Mouse (Mus musculus) cerebellum, adult 2 months (tissue): ENCODE data around the gene Tns1. TPM values are rescaled to one million over a fixed set of nuclear protein-coding genes. Genes with fewer than 3 reads are reported as not detected.

Experiments used
- DNase-seq, 2 experiments: peaks; one replicate each; pipeline ENCODE4 v3.0.0; 2021
- H3K27ac ChIP-seq: fragments of 200-500 bp; 2 replicates; pipeline ENCODE4 v1.5.1; 2012; ENCODE audit warnings: low read length, control low read depth, inconsistent platforms; ENCODE audit not compliant: insufficient read depth
- H3K27me3 ChIP-seq: fragments of 200-500 bp; 2 replicates; pipeline ENCODE4 v1.6.1; 2012; ENCODE audit warnings: inconsistent platforms, mild to moderate bottlenecking, low read length, moderate library complexity; ENCODE audit not compliant: control insufficient read depth, insufficient read depth
- H3K4me1 ChIP-seq: fragments of 200-500 bp; 2 replicates; pipeline ENCODE4 v1.6.1; 2011; ENCODE audit warnings: low read length; ENCODE audit not compliant: control insufficient read depth, insufficient read depth
- H3K4me3 ChIP-seq: fragments of 200-500 bp; replicated peaks from 2 replicates; pipeline ENCODE3; 2011; ENCODE audit warnings: mild to moderate bottlenecking, low read depth, low read length, control low read depth; ENCODE audit not compliant: insufficient read depth
- CTCF ChIP-seq: fragments of 200-500 bp; IDR thresholded peaks from 2 replicates; pipeline ENCODE4 v1.5.1; 2011; ENCODE audit warnings: low read depth, mild to moderate bottlenecking, control low read depth, low read length, moderate library complexity, borderline replicate concordance; ENCODE audit not compliant: insufficient read depth
- POLR2A ChIP-seq: fragments of 200-500 bp; IDR thresholded peaks from 2 replicates; pipeline ENCODE4 v1.6.1; 2011; ENCODE audit warnings: low read length, control low read depth, borderline replicate concordance; ENCODE audit not compliant: insufficient read depth
- WGBS: fragments of 180-500 bp; shearing (Covaris S2); methylation state at CpG from one replicate; pipeline ENCODE4 v1.1.7; 2018; 5-methylcytosine and 5-hydroxymethylcytosine counted together
- polyA plus RNA-seq: library from polyadenylated mRNA; depleted of rRNA; stranded (reverse); fragments of >200 nt; gene quantifications from 2 replicates; pipeline ENCODE4 v1.2.3, GENCODE M21; 2012

Tns1 gene
- polyA plus RNA-seq, 1 experiment: 25.1 TPM

DNA sequence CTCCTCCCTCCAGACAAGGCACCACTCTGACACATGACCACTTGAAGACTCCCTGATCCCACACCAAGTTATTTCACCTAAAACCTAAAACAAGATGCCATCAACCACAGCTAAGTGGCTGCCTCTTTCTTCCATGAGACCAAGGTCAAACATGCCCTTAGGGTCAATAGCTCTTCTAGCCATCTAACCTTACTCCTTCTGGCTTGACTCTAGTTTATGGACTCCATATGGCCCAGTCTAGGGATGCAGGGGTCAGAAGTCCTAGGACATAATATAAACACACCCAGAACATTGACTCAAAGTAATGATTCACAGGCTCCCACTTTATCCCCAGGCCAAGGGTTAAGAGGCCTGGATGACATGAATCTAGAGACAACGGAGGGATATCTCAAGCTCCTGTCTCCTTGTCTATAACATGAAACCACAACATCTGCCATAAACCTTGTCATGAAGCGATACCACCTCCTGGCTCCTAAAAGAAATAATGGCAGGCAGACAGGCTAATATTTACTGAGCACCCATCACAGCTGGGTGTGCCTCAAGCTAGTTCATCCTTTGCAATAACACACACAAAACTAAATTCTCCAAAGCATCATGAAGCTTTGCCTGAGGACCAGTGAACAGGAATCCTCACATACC lies 123.3 kb downstream of the Tns1 start:
- no peak for DNase-seq
- WGBS: 94% methylated on average over 2 of the region's 2 CpGs
- H3K4me1 ChIP-seq: no peaks in the 10 kb centered on the region
- no peak overlapping the region for H3K4me3 ChIP-seq
- H3K27me3 ChIP-seq: no peaks in the 10 kb centered on the region
- TF ChIP-seq CTCF: no peak
- no peak for TF ChIP-seq POLR2A
- no peak overlapping the region for H3K27ac ChIP-seq

DNA sequence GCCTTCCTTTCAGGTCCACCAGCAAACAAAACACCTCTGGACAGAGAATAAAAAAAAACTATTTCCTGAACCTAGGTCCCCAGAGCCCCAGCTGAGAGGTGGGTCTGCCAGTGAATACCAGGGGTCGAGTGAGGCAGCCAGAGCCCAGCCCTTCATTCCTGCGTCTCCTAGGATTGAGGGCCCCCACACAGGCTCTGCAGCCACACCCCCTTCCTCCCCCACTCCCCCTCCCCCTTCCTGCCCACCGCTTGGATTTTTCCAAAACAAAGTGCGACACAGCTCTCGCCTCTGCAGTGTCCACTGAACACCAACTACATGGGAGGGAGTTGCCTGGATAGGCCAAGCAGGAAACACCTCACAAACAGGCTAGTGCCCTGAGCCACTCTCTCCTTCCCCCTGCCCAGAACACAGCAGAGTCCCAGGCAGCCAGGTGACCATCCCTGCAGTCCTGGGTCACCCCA lies 124.0 kb downstream of the Tns1 start:
- TF ChIP-seq CTCF: no peak
- no peak for TF ChIP-seq POLR2A
- Histone ChIP-seq H3K27me3 (no peaks in the 10 kb centered on the region), H3K4me3 (no peak overlapping the region), H3K4me1 (no peaks in the 10 kb centered on the region), H3K27ac (peak overlapping the region; percentile 57; the same call in 1 of the 2 replicates)
- 73% methylated on average over 5 of the region's 5 CpGs for WGBS
- no peak for DNase-seq

DNA sequence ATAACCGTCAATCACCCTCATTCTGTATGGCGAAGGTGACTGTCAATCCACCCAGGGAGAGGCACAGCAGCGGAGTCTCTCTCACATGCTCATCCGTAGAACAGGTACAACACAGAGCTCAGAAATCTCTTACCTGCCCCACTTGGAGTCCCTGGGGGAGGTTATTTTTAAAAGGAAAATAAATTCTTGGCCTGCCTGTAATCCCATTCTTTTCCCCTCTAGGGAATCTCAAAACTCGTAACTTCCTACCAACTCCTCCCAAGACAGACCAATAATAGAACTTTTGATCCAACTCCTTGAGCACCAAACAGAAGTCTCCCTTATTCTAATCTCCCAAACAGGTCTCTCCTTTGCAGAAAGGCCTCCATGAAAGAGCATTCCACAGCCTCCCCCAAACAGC lies 124.7 kb downstream of the Tns1 start:
- TF ChIP-seq POLR2A (no peak), CTCF (no peak)
- H3K27me3 ChIP-seq: no peaks in the 10 kb centered on the region
- H3K27ac ChIP-seq: peak overlapping the region; percentile 59
- DNase-seq: no peak
- no peaks in the 10 kb centered on the region for H3K4me1 ChIP-seq
- 89% methylated on average over 5 of the region's 5 CpGs for WGBS
- no peak overlapping the region for H3K4me3 ChIP-seq

DNA sequence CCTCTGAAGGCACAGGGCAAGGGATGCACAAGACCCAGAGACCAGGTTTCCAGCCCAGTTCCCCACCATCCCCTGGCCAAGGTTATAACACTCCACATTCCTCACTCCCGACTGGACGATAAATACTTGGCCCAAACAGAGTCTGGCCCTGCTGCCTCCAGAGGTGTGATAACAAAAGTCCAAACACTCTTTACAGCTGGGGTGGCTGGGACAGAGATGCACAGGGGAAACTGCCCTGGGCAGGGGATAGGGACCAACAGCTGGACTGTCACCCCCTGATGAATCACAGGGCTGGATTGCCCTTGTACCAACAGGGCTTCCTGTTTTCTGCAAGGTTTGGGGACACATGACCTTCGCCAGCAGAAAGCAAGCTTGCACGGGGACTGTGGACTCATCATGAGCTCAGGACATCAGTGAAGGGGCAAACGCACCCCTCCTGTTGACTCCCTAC lies 125.3 kb downstream of the Tns1 start:
- Histone ChIP-seq H3K27ac (peak overlapping the region; percentile 59), H3K27me3 (no peaks in the 10 kb centered on the region), H3K4me3 (no peak overlapping the region), H3K4me1 (no peaks in the 10 kb centered on the region)
- no peak for DNase-seq
- TF ChIP-seq CTCF (no peak), POLR2A (no peak)
- WGBS: 68% methylated on average over 5 of the region's 5 CpGs

DNA sequence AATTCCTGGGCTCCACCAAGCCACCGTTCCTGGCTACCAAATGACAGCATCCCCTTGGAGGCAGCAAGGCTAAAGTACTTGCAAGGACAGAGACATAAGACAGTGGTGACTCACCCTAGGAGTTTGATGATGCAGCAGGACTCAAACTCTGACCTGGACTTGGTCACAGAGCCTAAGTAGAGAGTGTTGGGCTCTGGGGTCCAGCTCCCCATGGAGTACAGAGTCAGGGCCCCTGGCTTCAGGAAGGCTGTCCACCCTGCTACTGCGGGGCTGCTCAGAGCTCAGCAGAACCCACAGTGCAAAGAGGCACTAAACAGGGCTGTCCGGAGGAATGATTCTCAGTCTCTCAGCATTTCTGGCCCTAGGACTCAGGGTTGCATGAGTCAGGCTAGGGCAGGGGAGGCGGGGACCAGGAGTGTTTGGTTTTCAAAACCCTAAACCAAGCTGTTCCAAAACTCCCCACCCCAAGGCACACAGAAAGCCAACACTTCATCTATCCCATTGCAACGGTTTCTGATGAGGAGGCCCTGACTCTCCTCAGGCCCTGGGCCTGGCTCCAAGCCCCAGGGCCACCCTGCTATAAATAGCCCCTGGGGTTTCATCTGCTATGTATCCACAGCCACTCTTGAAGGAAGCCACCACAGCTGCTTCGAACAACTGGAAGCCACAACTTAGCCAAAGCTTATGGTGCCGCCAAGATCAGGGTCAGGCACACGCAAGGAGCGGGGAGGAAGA lies 126.0 kb downstream of the Tns1 start:
- WGBS: 58% methylated on average over 9 of the region's 9 CpGs
- Histone ChIP-seq H3K4me1 (no peaks in the 10 kb centered on the region), H3K4me3 (no peak overlapping the region), H3K27me3 (no peaks in the 10 kb centered on the region), H3K27ac (no peak overlapping the region)
- TF ChIP-seq CTCF: no peak
- no peak for TF ChIP-seq POLR2A
- DNase-seq: no peak

DNA sequence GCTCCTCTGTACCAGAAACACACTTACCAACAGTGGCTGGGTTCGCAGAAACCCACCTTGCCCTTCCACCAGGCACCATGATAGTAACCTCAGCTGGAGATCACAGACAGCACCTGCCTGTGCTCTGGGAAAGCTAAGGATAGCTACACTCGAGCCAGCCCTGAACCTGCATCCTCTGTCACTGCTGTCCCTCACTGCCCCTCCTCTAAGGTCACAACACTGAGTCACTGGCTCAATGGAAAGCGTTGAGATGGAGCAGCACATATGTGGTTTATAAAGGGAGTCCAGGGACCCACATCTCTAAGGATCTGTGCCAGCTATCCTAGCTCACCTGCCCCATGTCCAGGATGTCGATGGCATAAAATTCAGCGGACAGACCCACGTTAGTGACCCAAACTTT lies 126.9 kb downstream of the Tns1 start:
- TF ChIP-seq CTCF (no peak), POLR2A (no peak)
- H3K27me3 ChIP-seq: no peaks in the 10 kb centered on the region
- WGBS: 85% methylated on average over 6 of the region's 6 CpGs
- H3K4me3 ChIP-seq: no peak overlapping the region
- no peaks in the 10 kb centered on the region for H3K4me1 ChIP-seq
- no peak for DNase-seq
- no peak overlapping the region for H3K27ac ChIP-seq

DNA sequence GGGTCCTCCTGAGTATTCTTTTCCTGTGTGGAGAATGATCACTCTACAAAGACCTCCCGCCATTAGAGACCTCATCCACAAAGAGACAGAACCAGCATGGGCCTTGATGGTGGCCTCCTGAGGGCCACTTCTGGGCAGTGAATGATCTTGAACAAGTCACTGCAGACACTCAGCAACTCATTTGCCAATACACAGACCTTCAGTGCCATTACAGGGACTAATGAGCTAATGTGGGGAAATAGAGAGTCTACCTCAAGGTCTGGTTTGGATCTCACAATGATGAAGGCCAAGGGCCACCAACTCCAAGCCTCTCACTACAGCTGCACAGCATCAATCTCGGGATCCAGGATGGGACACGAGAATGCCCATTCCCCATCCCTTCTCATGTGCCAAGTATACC lies 127.6 kb downstream of the Tns1 start:
- Histone ChIP-seq H3K4me1 (no peaks in the 10 kb centered on the region), H3K4me3 (no peak overlapping the region), H3K27ac (no peak overlapping the region), H3K27me3 (no peaks in the 10 kb centered on the region)
- no peak for DNase-seq
- no peak for TF ChIP-seq CTCF
- no peak for TF ChIP-seq POLR2A
- WGBS: 93% methylated on average over 3 of the region's 3 CpGs

DNA sequence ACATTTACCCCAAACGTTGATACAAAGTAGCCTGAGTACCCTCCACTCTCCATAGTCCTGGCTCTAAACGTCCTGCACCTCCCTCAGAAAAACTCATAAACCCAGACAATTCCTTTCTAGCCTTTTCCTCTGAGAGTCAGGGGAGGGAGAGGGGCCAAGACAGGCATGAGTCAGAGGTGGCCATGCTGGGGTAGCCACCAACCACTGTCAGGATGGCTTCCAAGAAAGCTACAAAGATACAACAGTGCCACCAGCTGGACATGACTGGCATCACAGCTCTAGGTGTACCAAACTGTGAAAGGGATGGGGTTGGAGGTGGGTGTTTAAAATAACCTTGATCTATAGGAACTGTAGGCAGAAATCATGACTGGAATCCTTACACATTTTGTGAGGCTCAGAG lies 128.0 kb downstream of the Tns1 start:
- no peaks in the 10 kb centered on the region for H3K4me1 ChIP-seq
- H3K27ac ChIP-seq: no peak overlapping the region
- WGBS: 40% methylated on average over 2 of the region's 2 CpGs
- H3K4me3 ChIP-seq: no peak overlapping the region
- TF ChIP-seq POLR2A: no peak
- peak; percentile 76 for TF ChIP-seq CTCF
- no peaks in the 10 kb centered on the region for H3K27me3 ChIP-seq
- DNase-seq: peak; percentile 29 to 46
